In the genomic region with DNA sequence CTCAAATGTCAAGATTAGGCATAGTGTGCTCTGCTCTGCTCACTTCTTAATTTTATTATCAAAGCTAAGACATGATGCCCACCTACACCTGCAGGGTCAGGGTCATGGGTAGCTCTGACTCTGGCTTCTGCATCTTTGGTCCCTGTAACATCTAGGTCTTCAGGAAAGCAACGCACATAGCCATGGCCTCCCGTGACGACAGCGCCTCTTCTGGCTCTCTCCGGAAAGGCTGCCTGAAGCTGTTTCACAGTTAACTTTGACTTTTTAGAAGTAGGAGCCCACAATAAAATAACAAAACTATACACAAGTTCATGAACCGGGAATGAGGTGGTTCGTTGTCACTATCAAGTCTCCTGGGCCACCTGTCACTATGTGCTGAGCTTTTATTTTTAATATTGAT, we compare ENCODE assay signal across 16 mouse cellular contexts.
DNase-seq lines count a peak whose midpoint lies in the region; ATAC-seq and TF ChIP-seq lines count a peak whose summit lies in the region.
"Had no signal": no experiment of that assay in that cellular context is flagged by ENCODE, and none has a peak within 500 bp of the region (broad histone marks: within the 10 kb centered on the region; RNA-seq: fewer than 3 reads in every experiment).

No protein-coding gene starts in this region.

- peaks cover 9% of the 10 kb centered on the region for H3K36me3 ChIP-seq in heart, adult 2 months (ENCODE audit: control insufficient read depth, insufficient read depth, low read length)
- H3K36me3 ChIP-seq in hindbrain, postnatal 0 days (ENCODE audit: insufficient read depth, low read length), result no peaks in the 10 kb centered on the region
- H3K36me3 ChIP-seq in hindbrain, embryonic 11.5 days (ENCODE audit: control insufficient read depth, insufficient read depth, low read length), result no peaks in the 10 kb centered on the region
- no peaks in the 10 kb centered on the region for H3K36me3 ChIP-seq in ES-Bruce4 (ENCODE audit: control insufficient read depth, insufficient read depth, low read length, poor library complexity, severe bottlenecking)

- DNase-seq in heart, adult 2 months, result no peak
- no peak for DNase-seq in heart, postnatal 36 days
- DNase-seq in hindbrain, postnatal 0 days (ENCODE audit: low spot score), result no peak
- DNase-seq in hindbrain, embryonic 11.5 days (ENCODE audit: low spot score), result no peak
- DNase-seq in frontal cortex, postnatal 10 days (ENCODE audit: low spot score in 2 of 2), result no peak
- DNase-seq: adrenal gland, adult 2 months; embryo, embryonic 11 days; left cerebral cortex, postnatal 4 days; liver; right cerebral cortex, postnatal 4 days; thymus, adult 2 months had no signal

- no peak for TF ChIP-seq POLR2A in heart, adult 2 months (IDR thresholded peaks at IDR 0.05; ENCODE audit: insufficient read depth, low read depth, low read length)
- no peak for TF ChIP-seq POLR2A in ES-Bruce4 (IDR thresholded peaks at IDR 0.05; ENCODE audit: insufficient read depth, low read length)

- ATAC-seq in hindbrain, postnatal 0 days, result no peak
- ATAC-seq in hindbrain, embryonic 11.5 days (ENCODE audit: low FRiP score), result no peak
- ATAC-seq: hindbrain, embryonic 16.5 days; intestine, postnatal 0 days had no signal

- H3K27ac ChIP-seq in heart, adult 2 months, result peak overlapping the region; percentile 94
- H3K27ac ChIP-seq in hindbrain, postnatal 0 days, result no peak overlapping the region
- no peak overlapping the region for H3K27ac ChIP-seq in hindbrain, embryonic 11.5 days (ENCODE audit: low read depth, low read length)
- no peak overlapping the region for H3K27ac ChIP-seq in ES-Bruce4 (ENCODE audit: insufficient read depth, low read length)
- peak overlapping the region; percentile 54; the same call in 1 of the 2 replicates for H3K27ac ChIP-seq in brown adipose tissue, adult 24 weeks (replicated peaks; ENCODE audit: low read depth, low read length)

- intact Hi-C loops in heart, adult 2 months (cut with DNase I), result no loop called here
- intact Hi-C loops in heart, postnatal 36 days (cut with DNase I), result loop anchor here (5.0 kb wide), 1 partner anchor 95 kb away; a partner anchor contains a TSS

- no peaks in the 10 kb centered on the region for H3K27me3 ChIP-seq in heart, adult 2 months (ENCODE audit: control insufficient read depth, insufficient read depth, low read length)
- no peaks in the 10 kb centered on the region for H3K27me3 ChIP-seq in hindbrain, postnatal 0 days (ENCODE audit: insufficient read depth, low read length)
- no peaks in the 10 kb centered on the region for H3K27me3 ChIP-seq in hindbrain, embryonic 11.5 days (ENCODE audit: control insufficient read depth, insufficient read depth, low read length)
- no peaks in the 10 kb centered on the region for H3K27me3 ChIP-seq in ES-Bruce4 (ENCODE audit: control insufficient read depth, insufficient read depth, low read length, poor library complexity, severe bottlenecking)

- no peak overlapping the region for H3K9ac ChIP-seq in heart, adult 2 months (ENCODE audit: low read depth, low read length)
- H3K9ac ChIP-seq in hindbrain, postnatal 0 days (replicated peaks; ENCODE audit: low read length), result no peak overlapping the region
- H3K9ac ChIP-seq in hindbrain, embryonic 11.5 days (ENCODE audit: low read depth, low read length), result no peak overlapping the region
- H3K9ac ChIP-seq in ES-Bruce4 (ENCODE audit: low read depth, poor library complexity, severe bottlenecking), result no peak overlapping the region

- no peak for TF ChIP-seq CTCF in heart, adult 2 months (IDR thresholded peaks at IDR 0.05)
- peak; percentile 16; the same call in 1 of the 2 replicates for TF ChIP-seq CTCF in hindbrain, postnatal 0 days (IDR thresholded peaks at IDR 0.05; ENCODE audit: low read depth)
- peak; percentile 3 for TF ChIP-seq CTCF in ES-Bruce4 (IDR thresholded peaks at IDR 0.05; ENCODE audit: low read depth, low read length)

- TF ChIP-seq EP300 in heart, adult 2 months (IDR thresholded peaks at IDR 0.05; ENCODE audit: insufficient read depth, low read depth, low read length), result no peak
- TF ChIP-seq EP300 in ES-Bruce4 (IDR thresholded peaks at IDR 0.05; ENCODE audit: insufficient read depth, low read depth, low read length), result no peak

- H3K4me1 ChIP-seq in heart, adult 2 months (ENCODE audit: control insufficient read depth, insufficient read depth, low read length), result peaks cover 17% of the 10 kb centered on the region
- peaks cover 17% of the 10 kb centered on the region; the same call in 1 of the 2 replicates for H3K4me1 ChIP-seq in hindbrain, postnatal 0 days (ENCODE audit: insufficient read depth, low read length)
- no peaks in the 10 kb centered on the region; the same call in 1 of the 2 replicates for H3K4me1 ChIP-seq in hindbrain, embryonic 11.5 days (replicated peaks; ENCODE audit: control insufficient read depth, insufficient read depth, low read length)
- H3K4me1 ChIP-seq in ES-Bruce4 (ENCODE audit: control insufficient read depth, insufficient read depth, low read length), result peaks cover 1% of the 10 kb centered on the region
- peaks cover 25% of the 10 kb centered on the region for H3K4me1 ChIP-seq in brown adipose tissue, adult 24 weeks (ENCODE audit: control insufficient read depth, insufficient read depth, insufficient read length, low read length)

- H3K9me3 ChIP-seq in hindbrain, postnatal 0 days (ENCODE audit: low read length), result no peaks in the 10 kb centered on the region
- H3K9me3 ChIP-seq in hindbrain, embryonic 11.5 days (ENCODE audit: control insufficient read depth, low read length), result no peaks in the 10 kb centered on the region
- H3K9me3 ChIP-seq in ES-Bruce4 (replicated peaks; ENCODE audit: control insufficient read depth, insufficient read depth, low read length, poor library complexity, severe bottlenecking), result no peaks in the 10 kb centered on the region

- WGBS in heart, adult 2 months, result 91% methylated on average over 7 of the region's 7 CpGs
- 93% methylated on average over 7 of the region's 7 CpGs for WGBS in hindbrain, postnatal 0 days
- 94% methylated on average over 7 of the region's 7 CpGs for WGBS in hindbrain, embryonic 11.5 days

- no peaks in the 10 kb centered on the region for H3K79me2 ChIP-seq in heart, adult 2 months (replicated peaks; ENCODE audit: control insufficient read depth, insufficient read depth, low read length)

- H3K4me2 ChIP-seq in hindbrain, postnatal 0 days (ENCODE audit: low read depth, low read length), result no peak overlapping the region
- no peak overlapping the region for H3K4me2 ChIP-seq in hindbrain, embryonic 11.5 days (replicated peaks; ENCODE audit: low read depth, low read length)
- H3K4me2 ChIP-seq: midbrain, embryonic 11.5 days had no signal

- no peak overlapping the region for H3K4me3 ChIP-seq in heart, adult 2 months
- no peak overlapping the region for H3K4me3 ChIP-seq in hindbrain, postnatal 0 days (ENCODE audit: low read length)
- H3K4me3 ChIP-seq in hindbrain, embryonic 11.5 days (ENCODE audit: low read depth, low read length), result no peak overlapping the region
- no peak overlapping the region for H3K4me3 ChIP-seq in ES-Bruce4 (ENCODE audit: low read depth, low read length)
- no peak overlapping the region for H3K4me3 ChIP-seq in brown adipose tissue, adult 24 weeks (ENCODE audit: insufficient read depth, low read depth, low read length)

Comparison
In these comparisons a context has a peak if more than half of its experiments do, and no peak if none do; other contexts are left out.
1. H3K27ac ChIP-seq: peak in heart, adult 2 months (single experiment) and brown adipose tissue, adult 24 weeks (single experiment); none in hindbrain, postnatal 0 days (single experiment), hindbrain, embryonic 11.5 days (single experiment) and ES-Bruce4 (single experiment).